Mouse (Mus musculus): ENCODE measurements around the gene Hist2h2bb. TPM values are rescaled to one million over a fixed set of nuclear protein-coding genes. Genes with fewer than 3 reads are reported as not detected.
"Not testable (repeated sequence)": the region's sequence is repeated elsewhere in the genome, so short reads cannot be mapped to it uniquely, and the experiment has no call there.

Gene Hist2h2bb
- total RNA-seq, 2 experiments from 2014 or later: 52.7 to 54.1 TPM

DNA sequence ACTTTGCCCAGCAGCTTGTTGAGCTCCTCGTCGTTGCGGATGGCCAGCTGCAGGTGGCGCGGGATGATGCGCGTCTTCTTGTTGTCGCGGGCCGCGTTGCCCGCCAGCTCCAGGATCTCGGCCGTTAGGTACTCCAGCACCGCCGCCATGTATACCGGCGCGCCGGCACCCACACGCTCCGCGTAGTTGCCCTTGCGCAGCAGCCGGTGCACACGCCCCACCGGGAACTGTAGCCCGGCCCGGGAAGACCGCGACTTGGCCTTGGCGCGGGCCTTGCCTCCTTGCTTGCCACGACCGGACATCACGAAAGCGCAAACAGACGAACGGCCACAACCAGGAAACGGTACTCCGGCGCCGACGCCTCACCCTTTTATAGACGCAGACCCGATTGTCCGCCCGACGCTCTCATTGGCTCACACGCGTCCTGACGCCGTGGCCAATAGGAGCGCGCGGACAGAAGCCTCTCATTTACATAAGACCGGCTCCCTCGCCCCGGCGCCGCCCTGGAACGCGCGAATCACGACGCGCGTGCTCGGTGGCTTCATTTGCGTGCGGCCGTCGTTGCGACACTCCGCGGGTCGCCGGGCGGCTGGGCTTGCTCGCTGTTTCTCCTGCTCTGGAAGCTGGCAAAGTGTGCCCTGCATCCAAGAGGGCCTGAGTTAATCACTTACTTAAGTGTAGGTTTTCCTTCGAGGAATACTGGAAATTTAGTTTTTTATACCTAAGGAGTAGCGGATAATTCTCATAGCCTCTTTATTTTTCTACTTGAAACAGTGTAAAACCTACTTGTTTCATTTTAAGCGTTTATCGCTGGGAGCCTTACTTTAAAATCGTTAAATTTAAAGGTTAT, 29.4 kb upstream of the Hist2h2bb start, which contains the start of gene Hist2h2aa2:
Gene Hist2h2aa2, minus strand, starts transcription at position 328 of the 850 bp plus-strand sequence.
- peak; percentile 97 to 100 for DNase-seq (ENCODE audit: low spot score in 2 of 2)

GRCm38 (mm10) chr3:96240799-96241197, 28.8 kb upstream of the Hist2h2bb start:
- DNase-seq (ENCODE audit: low spot score in 2 of 2): no peak

- no peak for DNase-seq (ENCODE audit: low spot score in 2 of 2)
Measured at GRCm38 (mm10) chr3:96243921-96244572, 25.5 kb upstream of the Hist2h2bb start.

GRCm38 (mm10) chr3:96245003-96245886, 24.3 kb upstream of the Hist2h2bb start, which contains the start of gene Hist2h2aa1:
Gene Hist2h2aa1 (plus strand): TSS chr3:96245497.
- DNase-seq (ENCODE audit: low spot score in 2 of 2): peak; percentile 79 to 85

GRCm38 (mm10) chr3:96246018-96246417, 23.5 kb upstream of the Hist2h2bb start:
- DNase-seq (ENCODE audit: low spot score in 2 of 2): not testable (repeated sequence)

GRCm38 (mm10) chr3:96246427-96246856, 23.1 kb upstream of the Hist2h2bb start, which contains the start of gene Hist2h3c1:
Gene Hist2h3c1 (plus strand): TSS chr3:96246685.
- not testable (repeated sequence) for DNase-seq (ENCODE audit: low spot score in 2 of 2)

DNA sequence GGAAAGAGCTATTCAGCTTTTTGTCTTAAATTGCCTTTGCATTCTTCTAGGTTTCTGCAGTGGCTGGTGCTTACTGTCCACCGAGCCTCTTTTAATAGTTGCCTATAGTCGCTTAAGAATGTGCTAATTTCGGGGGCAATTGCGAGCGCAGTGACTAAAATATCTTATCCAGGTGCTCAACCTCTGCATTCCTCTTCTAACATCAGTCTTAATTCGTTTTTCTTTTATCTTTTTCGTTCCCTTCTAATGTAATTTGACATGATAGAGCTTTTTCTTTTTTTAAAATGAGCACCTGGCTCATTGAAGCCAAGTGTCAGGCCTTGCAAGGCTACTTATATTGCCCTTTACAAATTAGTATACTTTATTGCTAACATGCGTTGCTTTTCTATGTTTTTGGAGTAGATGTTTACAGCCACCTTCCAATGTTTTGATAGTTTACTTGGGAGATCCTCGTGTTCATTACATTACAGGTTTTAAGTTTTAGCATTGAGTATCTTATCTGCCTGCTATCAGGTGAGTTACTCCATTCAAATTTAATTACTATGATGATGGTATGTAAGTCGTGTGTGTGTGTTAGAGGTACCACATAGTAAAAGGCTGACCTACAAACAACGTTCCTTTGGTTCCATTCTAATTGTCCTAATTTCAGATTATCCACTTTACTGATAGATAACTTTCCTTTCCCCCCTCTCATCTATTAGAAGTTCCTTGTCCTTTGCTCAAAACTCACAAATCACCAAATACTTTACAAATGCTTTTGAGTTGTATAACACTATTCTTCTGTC, 22.0 kb upstream of the Hist2h2bb start:
- no peak for DNase-seq (ENCODE audit: low spot score in 2 of 2)

- DNase-seq (ENCODE audit: low spot score in 2 of 2): no peak
Measured at GRCm38 (mm10) chr3:96248141-96249033, 21.2 kb upstream of the Hist2h2bb start.

GRCm38 (mm10) chr3:96249034-96249345, 20.6 kb upstream of the Hist2h2bb start:
- DNase-seq (ENCODE audit: low spot score in 2 of 2): no peak

GRCm38 (mm10) chr3:96250890-96251289, 18.7 kb upstream of the Hist2h2bb start:
- no peak for DNase-seq (ENCODE audit: low spot score in 2 of 2)

- DNase-seq (ENCODE audit: low spot score in 2 of 2): no peak
Measured at GRCm38 (mm10) chr3:96251787-96252186, 17.8 kb upstream of the Hist2h2bb start.

GRCm38 (mm10) chr3:96254683-96255355, 14.7 kb upstream of the Hist2h2bb start:
- no peak for DNase-seq (ENCODE audit: low spot score in 2 of 2)

- DNase-seq (ENCODE audit: low spot score in 2 of 2): no peak
Measured at GRCm38 (mm10) chr3:96255926-96256593, 13.5 kb upstream of the Hist2h2bb start.

DNA sequence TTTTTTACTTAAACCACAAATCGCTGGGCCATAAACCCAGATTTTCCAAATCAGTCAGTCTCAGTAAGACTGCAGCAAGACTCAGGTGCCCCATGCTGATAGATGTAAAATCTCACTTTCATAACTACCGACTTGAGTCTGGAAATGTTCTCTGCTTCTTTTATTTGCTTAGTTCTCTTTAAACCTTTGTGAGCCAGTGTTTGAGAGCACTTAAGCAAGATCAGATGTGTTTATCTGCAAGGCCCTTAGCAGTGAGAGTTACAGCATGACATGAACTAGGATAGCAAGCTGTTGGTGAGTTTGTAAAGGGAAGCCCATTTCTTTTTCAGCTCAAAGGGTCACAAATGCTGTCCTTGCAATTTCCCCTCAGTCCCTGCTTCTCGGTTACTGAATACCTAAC, 12.4 kb upstream of the Hist2h2bb start:
- no peak for DNase-seq (ENCODE audit: low spot score in 2 of 2)

GRCm38 (mm10) chr3:96260220-96260619, 9.3 kb upstream of the Hist2h2bb start:
- no peak for DNase-seq (ENCODE audit: low spot score in 2 of 2)

GRCm38 (mm10) chr3:96261623-96262022, 7.9 kb upstream of the Hist2h2bb start:
- no peak for DNase-seq (ENCODE audit: low spot score in 2 of 2)

GRCm38 (mm10) chr3:96262216-96262875, 7.2 kb upstream of the Hist2h2bb start:
- DNase-seq (ENCODE audit: low spot score in 2 of 2): peak; percentile 63
